Mouse (Mus musculus) bone marrow, adult 2 months (tissue): ENCODE measurements at regions not wholly inside any gene's neighbourhood (a gene's known extent, or its start where the extent isn't known, plus 50 kb on each side); places are given as distances from the start of the nearest gene placed in this dataset.

Experiments
- H3K27ac ChIP-seq: fragments of 200-500 bp; 2 replicates; pipeline ENCODE4 v1.5.1; 2012; ENCODE audit warnings: low read depth, mild to moderate bottlenecking, control low read depth, inconsistent platforms, low read length; ENCODE audit not compliant: control insufficient read depth, poor library complexity, insufficient read depth
- H3K4me1 ChIP-seq: fragments of 200-500 bp; 2 replicates; pipeline ENCODE4 v1.6.1; 2011; ENCODE audit warnings: low read length; ENCODE audit not compliant: control insufficient read depth, insufficient read depth
- H3K4me3 ChIP-seq: fragments of 200-500 bp; replicated peaks from 2 replicates; pipeline ENCODE3; 2011; ENCODE audit warnings: mild to moderate bottlenecking, low read depth, low read length, control low read depth; ENCODE audit not compliant: control insufficient read depth
- CTCF ChIP-seq: fragments of 200-500 bp; IDR thresholded peaks from 2 replicates; pipeline ENCODE4 v1.5.1; 2011; ENCODE audit warnings: low read length, control low read depth; ENCODE audit not compliant: control insufficient read depth, insufficient read depth
- POLR2A ChIP-seq: fragments of 200-500 bp; IDR thresholded peaks from 2 replicates; pipeline ENCODE4 v1.6.1; 2011; ENCODE audit warnings: low read depth, mild to moderate bottlenecking, control low read depth, low read length, borderline replicate concordance; ENCODE audit not compliant: control insufficient read depth
- WGBS: fragments of 180-500 bp; shearing (Covaris S2); methylation state at CpG from one replicate; pipeline ENCODE4 v1.1.7; 2018; 5-methylcytosine and 5-hydroxymethylcytosine counted together

DNA sequence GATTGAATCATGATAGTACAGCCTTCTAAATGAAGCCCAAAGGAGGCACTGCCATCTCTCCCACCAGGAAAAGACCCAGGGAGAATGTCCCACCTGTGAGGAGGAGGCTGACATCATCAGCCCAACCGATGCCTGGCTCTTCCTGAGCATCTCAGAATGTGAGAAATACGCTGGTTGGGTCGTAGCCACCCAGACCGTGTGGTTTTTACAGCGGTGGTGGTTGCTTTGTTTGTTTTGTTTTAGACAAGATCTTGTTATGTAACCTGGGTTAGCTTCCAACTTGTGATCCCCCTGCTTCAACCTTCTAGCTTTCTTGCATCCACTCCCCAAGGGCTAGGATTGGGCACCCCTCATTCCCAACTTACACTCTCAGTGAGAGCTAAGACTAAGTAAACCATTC, 122.0 kb upstream of the Klf3 start:
- no peak for TF ChIP-seq CTCF
- TF ChIP-seq POLR2A: no peak

DNA sequence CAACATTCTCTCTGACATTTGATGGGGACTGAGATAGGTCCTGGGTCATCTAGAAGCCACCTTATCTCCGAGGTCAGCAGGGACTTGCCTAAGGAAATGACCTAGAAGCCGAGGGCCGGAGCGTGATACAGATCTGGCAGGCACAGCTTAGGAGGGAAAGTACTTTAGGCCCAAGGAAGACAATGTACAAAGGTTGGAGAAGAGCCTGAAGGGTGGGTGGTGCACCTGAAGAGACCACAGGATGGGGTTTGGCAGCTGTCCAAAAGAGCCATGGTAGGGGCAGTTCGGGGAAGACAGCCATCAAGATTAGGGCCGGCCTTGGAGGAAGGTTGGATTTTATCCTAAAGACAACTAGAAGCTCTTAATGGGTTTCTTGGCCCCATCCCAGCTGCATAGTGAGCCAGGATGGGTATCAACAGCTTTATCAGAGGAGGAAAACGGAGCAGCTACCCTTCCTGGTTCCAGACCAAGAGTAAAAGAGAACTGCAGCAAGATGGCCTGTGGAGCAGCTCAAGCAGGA, 120.8 kb upstream of the Klf3 start:
- H3K4me1 ChIP-seq: peaks cover 2% of the 10 kb centered on the region; the same call in 1 of the 2 replicates
- 50% methylated on average over 7 of the region's 7 CpGs for WGBS
- TF ChIP-seq CTCF (no peak), POLR2A (no peak)
- no peak overlapping the region for H3K27ac ChIP-seq
- H3K4me3 ChIP-seq: no peak overlapping the region

More for the DNA sequence above, 122.0 kb upstream of the Klf3 start:
- Histone ChIP-seq H3K27ac (no peak overlapping the region), H3K4me3 (no peak overlapping the region), H3K4me1 (peaks cover 5% of the 10 kb centered on the region; the same call in 1 of the 2 replicates)
- 79% methylated on average over 5 of the region's 5 CpGs for WGBS

DNA sequence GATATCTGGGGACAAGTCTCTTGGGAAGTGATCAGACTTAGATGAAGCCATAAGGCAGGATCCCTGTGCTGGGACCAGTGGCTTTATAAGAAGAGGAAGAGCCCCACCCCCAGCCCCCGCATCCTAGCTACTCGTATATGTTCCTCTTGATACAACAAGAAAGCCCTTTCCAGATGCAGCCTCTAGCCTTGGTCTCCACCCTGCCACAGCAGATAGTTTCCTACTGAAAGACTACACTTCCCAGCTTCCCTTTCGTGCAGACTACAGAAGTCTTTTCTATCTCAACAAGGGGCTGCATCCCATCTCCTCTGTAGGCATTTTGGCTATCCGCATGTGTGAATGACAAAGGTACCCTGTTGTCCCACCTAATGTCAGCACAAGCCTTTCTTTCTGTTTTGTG, 119.8 kb upstream of the Klf3 start:
- WGBS: 79% methylated on average over 4 of the region's 4 CpGs
- Histone ChIP-seq H3K4me3 (no peak overlapping the region), H3K4me1 (peaks cover 2% of the 10 kb centered on the region; the same call in 1 of the 2 replicates), H3K27ac (no peak overlapping the region)
- no peak for TF ChIP-seq POLR2A
- TF ChIP-seq CTCF: no peak

DNA sequence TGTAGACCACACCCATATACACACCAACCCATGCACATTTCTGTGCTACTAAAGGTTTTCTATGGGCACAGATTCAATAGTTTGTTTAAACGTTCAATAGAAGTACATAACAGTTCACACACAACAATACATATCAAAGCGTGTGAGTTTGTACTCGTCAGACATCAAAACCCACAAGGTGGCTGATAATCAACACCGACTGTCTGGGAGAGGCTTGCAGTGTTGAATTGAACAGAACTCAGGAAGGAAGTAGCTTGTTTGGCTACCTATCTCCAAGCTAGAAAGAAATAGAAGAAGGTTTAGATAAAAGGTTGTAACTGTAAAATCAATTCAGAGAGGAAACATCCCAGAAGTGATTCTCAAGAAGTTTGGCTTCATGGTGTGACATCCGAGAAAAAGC, 118.9 kb upstream of the Klf3 start:
- 50% methylated on average over 5 of the region's 5 CpGs for WGBS
- H3K4me1 ChIP-seq: peaks cover 2% of the 10 kb centered on the region; the same call in 1 of the 2 replicates
- H3K27ac ChIP-seq: no peak overlapping the region
- TF ChIP-seq POLR2A (no peak), CTCF (no peak)
- no peak overlapping the region for H3K4me3 ChIP-seq

DNA sequence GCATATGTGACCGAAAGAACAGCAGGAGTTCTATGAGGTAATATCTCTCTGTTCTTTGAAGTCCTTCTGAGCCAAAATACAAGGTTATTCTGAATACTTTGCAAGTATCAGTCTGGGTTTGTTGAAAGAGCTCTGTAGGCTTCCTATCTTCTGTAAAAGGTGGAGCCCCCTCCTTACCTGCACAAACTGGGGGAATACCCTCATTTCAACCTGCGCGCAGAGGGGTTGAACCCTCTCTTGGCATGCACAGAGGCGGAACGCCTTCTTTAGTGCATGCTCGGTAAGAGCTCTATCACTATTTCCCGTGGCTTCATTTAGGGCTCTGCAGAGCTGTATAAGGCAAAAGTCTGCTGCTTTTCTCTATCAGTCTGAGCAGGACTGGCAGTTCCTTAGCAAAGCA, 113.0 kb upstream of the Klf3 start:
- H3K4me3 ChIP-seq: no peak overlapping the region
- 0 out of 2 replicates have a peak overlapping the region, but pooled peaks have one; percentile 7 for H3K27ac ChIP-seq
- TF ChIP-seq CTCF: no peak
- TF ChIP-seq POLR2A: no peak
- 84% methylated on average over 7 of the region's 7 CpGs for WGBS
- no peaks in the 10 kb centered on the region; the same call in 1 of the 2 replicates for H3K4me1 ChIP-seq

DNA sequence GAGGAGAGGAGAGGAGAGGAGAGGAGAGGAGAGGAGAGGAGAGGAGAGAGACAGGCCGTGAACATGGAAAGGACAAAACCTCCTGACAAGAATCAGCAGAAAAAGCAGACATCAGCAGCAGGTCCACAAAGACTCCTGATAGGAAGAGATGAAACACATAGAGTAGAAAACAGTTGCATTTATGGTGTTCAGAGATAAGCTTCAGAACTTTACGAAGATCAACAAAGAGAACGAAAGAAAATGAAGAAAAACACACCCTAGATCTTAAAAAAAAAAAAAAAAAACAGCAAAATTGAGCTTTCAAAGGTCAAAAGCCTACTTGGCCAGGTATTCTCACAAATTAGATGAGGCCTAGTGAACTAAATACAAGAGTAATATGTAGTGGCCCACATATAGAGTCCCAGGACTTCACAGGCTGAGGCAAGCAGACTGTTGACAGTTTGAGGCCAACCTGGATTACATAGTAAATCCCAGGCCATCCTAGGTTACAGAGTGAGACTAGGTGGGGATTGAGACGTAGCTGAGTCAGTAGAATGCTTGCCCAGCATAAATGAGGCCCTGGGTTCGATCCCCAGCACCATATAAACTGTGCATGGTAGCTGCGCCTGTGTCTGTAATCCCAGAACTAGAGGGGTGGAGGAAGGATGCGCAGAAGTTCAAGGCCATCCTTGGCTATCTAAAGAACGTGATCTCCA, 111.6 kb upstream of the Klf3 start:
- WGBS: 73% methylated on average over 8 of the region's 8 CpGs
- Histone ChIP-seq H3K4me1 (no peaks in the 10 kb centered on the region; the same call in 1 of the 2 replicates), H3K4me3 (no peak overlapping the region), H3K27ac (peak overlapping the region; percentile 8; the same call in 1 of the 2 replicates)
- TF ChIP-seq POLR2A: no peak
- no peak for TF ChIP-seq CTCF

DNA sequence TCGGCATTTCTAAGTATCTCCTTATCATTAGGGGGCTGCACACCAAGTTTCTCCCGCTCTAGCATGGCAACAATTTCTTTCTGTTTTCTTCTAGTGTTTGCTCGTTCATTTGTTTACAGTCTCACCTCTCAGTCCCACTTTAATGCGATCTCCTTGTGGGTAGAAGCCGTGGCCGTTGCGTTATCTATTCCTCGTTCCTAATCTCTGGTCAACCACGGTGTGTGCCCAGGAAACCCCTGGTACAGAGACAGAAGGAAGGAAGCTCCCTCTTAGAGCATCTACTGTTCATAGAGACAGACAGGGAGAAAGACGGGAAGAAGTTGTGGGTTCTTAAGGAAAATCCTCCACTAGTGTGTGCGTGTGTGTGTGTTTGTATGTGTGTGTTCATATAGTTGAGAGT, 110.9 kb upstream of the Klf3 start:
- H3K4me3 ChIP-seq: no peak overlapping the region
- H3K27ac ChIP-seq: no peak overlapping the region; the same call in 1 of the 2 replicates
- no peak for TF ChIP-seq CTCF
- no peak for TF ChIP-seq POLR2A
- WGBS: 56% methylated on average over 11 of the region's 11 CpGs
- H3K4me1 ChIP-seq: no peaks in the 10 kb centered on the region; the same call in 1 of the 2 replicates

DNA sequence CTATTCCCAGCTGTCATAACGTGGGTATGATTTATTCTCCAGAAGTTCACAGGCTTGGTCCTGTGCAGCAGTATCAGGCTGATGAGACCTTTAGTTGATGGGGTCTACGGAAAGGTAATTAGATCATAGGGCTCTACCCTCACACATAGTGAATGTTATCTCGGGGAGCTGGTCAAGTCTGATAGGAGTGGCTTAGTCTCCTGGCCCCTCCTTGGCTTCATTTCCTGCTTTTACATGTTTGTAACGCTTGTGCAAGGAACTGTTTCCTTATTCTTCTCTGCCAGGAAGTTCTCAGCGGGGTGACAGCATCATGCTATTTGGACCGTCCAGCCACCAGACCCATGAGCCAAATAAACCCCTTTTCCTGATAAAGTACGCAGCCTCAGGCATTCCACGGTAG, 109.6 kb upstream of the Klf3 start:
- Histone ChIP-seq H3K27ac (no peak overlapping the region; the same call in 1 of the 2 replicates), H3K4me3 (no peak overlapping the region), H3K4me1 (peaks cover 2% of the 10 kb centered on the region; the same call in 1 of the 2 replicates)
- TF ChIP-seq POLR2A (no peak), CTCF (no peak)
- WGBS: 51% methylated on average over 8 of the region's 8 CpGs

DNA sequence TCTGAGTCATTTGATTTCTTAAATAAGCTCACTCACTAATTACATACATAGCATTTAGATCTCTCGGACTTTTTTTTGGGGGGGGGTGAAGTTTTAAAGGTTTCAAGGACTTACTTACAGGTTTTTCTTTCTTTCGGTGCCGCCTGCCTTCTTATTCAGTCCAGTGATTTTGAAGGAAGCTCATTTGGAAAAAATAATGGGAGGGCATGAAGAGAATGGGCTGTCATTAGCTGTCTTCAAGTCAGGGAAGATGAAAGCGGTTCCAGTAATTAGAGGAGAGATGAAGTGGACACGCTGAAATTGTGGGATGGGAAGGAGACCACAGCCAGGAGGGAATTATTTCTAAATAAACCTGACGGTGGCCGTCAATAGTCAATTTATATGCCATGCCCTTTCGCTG, 108.6 kb upstream of the Klf3 start:
- Histone ChIP-seq H3K27ac (no peak overlapping the region), H3K4me1 (peaks cover 2% of the 10 kb centered on the region; the same call in 1 of the 2 replicates), H3K4me3 (no peak overlapping the region)
- TF ChIP-seq POLR2A: no peak
- TF ChIP-seq CTCF: no peak
- 94% methylated on average over 8 of the region's 8 CpGs for WGBS
